ENCODE assay signal across 12 mouse cellular contexts in the genomic region with DNA sequence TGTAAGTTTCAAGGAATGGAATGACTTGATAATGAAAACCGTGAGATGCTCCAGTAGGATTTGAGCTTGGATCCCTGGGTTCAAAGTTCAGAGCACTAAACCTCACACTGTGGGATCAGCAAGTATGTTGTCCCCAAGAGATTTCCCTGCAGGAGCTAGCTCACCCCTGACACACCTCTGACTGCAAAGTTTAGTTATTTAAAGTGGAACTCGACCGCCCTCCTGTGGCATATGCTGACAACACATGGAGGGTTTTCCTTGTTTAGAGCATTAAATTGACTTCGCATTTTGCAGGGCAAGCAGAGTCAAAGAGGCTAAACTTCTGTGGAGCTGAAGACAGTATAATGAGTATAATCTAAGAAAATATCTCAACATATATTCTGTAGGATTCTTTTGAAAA. TPM values are rescaled to one million over a fixed set of nuclear protein-coding genes. Genes with fewer than 3 reads are reported as not detected.
A peak's percentile ranks its signal among the peaks of the same experiment; 100 is the strongest.
DNase-seq lines count a peak whose midpoint lies in the region; ATAC-seq lines count a peak whose summit lies in the region.
"Not testable (repeated sequence)": the region's sequence is repeated elsewhere in the genome, so short reads cannot be mapped to it uniquely, and the experiment has no call there.
"Had no signal": no experiment of that assay in that cellular context is flagged by ENCODE, and none has a peak within 500 bp of the region (broad histone marks: within the 10 kb centered on the region; RNA-seq: fewer than 3 reads in every experiment).

No protein-coding gene starts in this region.

- WGBS in embryonic facial prominence, embryonic 11.5 days, result no CpG with 5 or more reads among the region's 4 CpGs
- WGBS in forebrain, embryonic 14.5 days, result no CpG with 5 or more reads among the region's 4 CpGs
- WGBS in intestine, embryonic 16.5 days, result no CpG with 5 or more reads among the region's 4 CpGs
- WGBS in limb, embryonic 15.5 days, result no CpG with 5 or more reads among the region's 4 CpGs
- WGBS in lung, embryonic 16.5 days, result no CpG with 5 or more reads among the region's 4 CpGs
- whole genome bisulfite sequencing in midbrain, embryonic 16.5 days, result no CpG with 5 or more reads among the region's 4 CpGs
- WGBS in stomach, embryonic 15.5 days, result no CpG with 5 or more reads among the region's 4 CpGs

- H3K27ac ChIP-seq in embryonic facial prominence, embryonic 11.5 days (replicated peaks; ENCODE audit: low read depth, low read length); forebrain, embryonic 14.5 days (ENCODE audit: low read depth, low read length); intestine, embryonic 16.5 days (ENCODE audit: low read length); limb, embryonic 15.5 days; lung, embryonic 16.5 days (ENCODE audit: low read length); midbrain, embryonic 16.5 days (ENCODE audit: low read length); stomach, embryonic 15.5 days: not testable (repeated sequence)

- H3K36me3 ChIP-seq in embryonic facial prominence, embryonic 11.5 days (replicated peaks; ENCODE audit: control insufficient read depth, insufficient read depth, low read depth, low read length); forebrain, embryonic 14.5 days (ENCODE audit: control insufficient read depth, insufficient read depth, low read length); intestine, embryonic 16.5 days (ENCODE audit: control insufficient read depth, insufficient read depth, low read length); limb, embryonic 15.5 days; lung, embryonic 16.5 days (ENCODE audit: control insufficient read depth, insufficient read depth, low read length); midbrain, embryonic 16.5 days (ENCODE audit: control insufficient read depth, insufficient read depth, low read length); stomach, embryonic 15.5 days: not testable (repeated sequence)

- not testable (repeated sequence) for H3K4me3 ChIP-seq in embryonic facial prominence, embryonic 11.5 days (ENCODE audit: low read depth, low read length); forebrain, embryonic 14.5 days (ENCODE audit: low read depth, low read length); intestine, embryonic 16.5 days (ENCODE audit: low read length); limb, embryonic 15.5 days; lung, embryonic 16.5 days (ENCODE audit: low read length); midbrain, embryonic 16.5 days (ENCODE audit: low read depth, low read length); stomach, embryonic 15.5 days (replicated peaks)

- not testable (repeated sequence) for H3K9ac ChIP-seq in embryonic facial prominence, embryonic 11.5 days (replicated peaks; ENCODE audit: low read length); forebrain, embryonic 14.5 days (ENCODE audit: low read length); intestine, embryonic 16.5 days (ENCODE audit: low read depth, low read length); limb, embryonic 15.5 days; lung, embryonic 16.5 days (ENCODE audit: low read length); midbrain, embryonic 16.5 days (ENCODE audit: low read depth, low read length); stomach, embryonic 15.5 days

- H3K9me3 ChIP-seq in embryonic facial prominence, embryonic 11.5 days (replicated peaks; ENCODE audit: control insufficient read depth, low read length); forebrain, embryonic 14.5 days (replicated peaks; ENCODE audit: control insufficient read depth, low read length); intestine, embryonic 16.5 days (ENCODE audit: control insufficient read depth, low read length); limb, embryonic 15.5 days; lung, embryonic 16.5 days (ENCODE audit: control insufficient read depth, low read length); midbrain, embryonic 16.5 days (replicated peaks; ENCODE audit: control insufficient read depth, low read length, poor library complexity, severe bottlenecking); stomach, embryonic 15.5 days: not testable (repeated sequence)

- DNase-seq in embryonic facial prominence, embryonic 11.5 days (ENCODE audit: low spot score); forebrain, embryonic 14.5 days (ENCODE audit: low spot score): not testable (repeated sequence)

- H3K4me1 ChIP-seq in embryonic facial prominence, embryonic 11.5 days (ENCODE audit: control insufficient read depth, insufficient read depth, low read length); forebrain, embryonic 14.5 days (ENCODE audit: control insufficient read depth, insufficient read depth, low read length); intestine, embryonic 16.5 days (ENCODE audit: control insufficient read depth, insufficient read depth, low read length); limb, embryonic 15.5 days; lung, embryonic 16.5 days (replicated peaks; ENCODE audit: control insufficient read depth, insufficient read depth, low read length); midbrain, embryonic 16.5 days (ENCODE audit: control insufficient read depth, insufficient read depth, low read length); stomach, embryonic 15.5 days: not testable (repeated sequence)

- not testable (repeated sequence) for H3K27me3 ChIP-seq in embryonic facial prominence, embryonic 11.5 days (ENCODE audit: control insufficient read depth, insufficient read depth, low read length); forebrain, embryonic 14.5 days (replicated peaks; ENCODE audit: control insufficient read depth, insufficient read depth, low read length); intestine, embryonic 16.5 days (replicated peaks; ENCODE audit: control insufficient read depth, insufficient read depth, low read length); limb, embryonic 15.5 days; lung, embryonic 16.5 days (ENCODE audit: control insufficient read depth, insufficient read depth, low read depth, low read length); midbrain, embryonic 16.5 days (ENCODE audit: control insufficient read depth, insufficient read depth, low read depth, low read length); stomach, embryonic 15.5 days (replicated peaks)

- peak; percentile 69 for ATAC-seq in embryonic facial prominence, embryonic 11.5 days (replicated peaks; ENCODE audit: insufficient number of reproducible peaks, low FRiP score, low TSS enrichment, low read depth)
- ATAC-seq in forebrain, embryonic 14.5 days, result peak; percentile 70
- peak; percentile 85 to 95 for ATAC-seq in hematopoietic stem cell, adult 5-6 weeks (replicated peaks in 1 of 2; ENCODE audit: insufficient read depth in 1 of 2, low FRiP score in 2 of 2, low TSS enrichment in 1 of 2, low read depth in 1 of 2, poor library complexity in 2 of 2, severe bottlenecking in 2 of 2)
- ATAC-seq in intestine, embryonic 16.5 days, result peak; percentile 84
- peak; percentile 14; the same call in 1 of the 2 replicates for ATAC-seq in limb, embryonic 15.5 days (ENCODE audit: insufficient number of reproducible peaks, low FRiP score, low TSS enrichment, low read depth)
- peak; percentile 80 for ATAC-seq in lung, embryonic 16.5 days (ENCODE audit: low read depth)
- peak; percentile 68 for ATAC-seq in midbrain, embryonic 16.5 days
- ATAC-seq in stomach, embryonic 15.5 days (ENCODE audit: insufficient read depth, low FRiP score, low read depth), result peak; percentile 72; the same call in 1 of the 2 replicates

- H3K4me2 ChIP-seq in embryonic facial prominence, embryonic 11.5 days (ENCODE audit: low read depth, low read length); forebrain, embryonic 14.5 days (ENCODE audit: low read length); intestine, embryonic 16.5 days (ENCODE audit: low read depth, low read length); limb, embryonic 15.5 days; lung, embryonic 16.5 days (ENCODE audit: low read depth, low read length); midbrain, embryonic 16.5 days (ENCODE audit: low read length); stomach, embryonic 15.5 days: not testable (repeated sequence)

RNA-seq across cellular contexts. Expression of gene Hist1h2bq, which starts 6.9 kb away (rescaled TPM):
- polyA plus RNA-seq in embryonic facial prominence, embryonic 11.5 days (2014; fragmentation: Nextera tagmentation; extraction: Ambion mirVana), result 23.5 and 23.8 TPM in 2 replicates
- 9.2 and 17.1 TPM in 2 replicates for polyA plus RNA-seq in forebrain, embryonic 14.5 days (2014; fragmentation: Nextera tagmentation; extraction: Ambion mirVana)
- 25.5 and 234 TPM in 2 replicates for total RNA-seq in hematopoietic stem cell, adult 5-6 weeks (2017)
- polyA plus RNA-seq in intestine, embryonic 16.5 days (2015; fragmentation: Nextera tagmentation; extraction: Ambion mirVana), result 13.4 and 17.9 TPM in 2 replicates
- polyA plus RNA-seq in limb, embryonic 15.5 days (2015; fragmentation: Nextera tagmentation; extraction: Ambion mirVana), result 11.7 and 18.0 TPM in 2 replicates
- polyA plus RNA-seq in lung, embryonic 16.5 days (2015; fragmentation: Nextera tagmentation; extraction: Ambion mirVana), result 24.2 and 25.0 TPM in 2 replicates
- polyA plus RNA-seq in midbrain, embryonic 16.5 days (2015; fragmentation: Nextera tagmentation; extraction: Ambion mirVana), result 3.4 and 3.5 TPM in 2 replicates
- polyA plus RNA-seq in stomach, embryonic 15.5 days (2015; fragmentation: Nextera tagmentation; extraction: Ambion mirVana), result 17.3 and 17.7 TPM in 2 replicates

RNA-seq across cellular contexts. Expression of gene Hist1h2ao, which starts 7.2 kb away (rescaled TPM):
- polyA plus RNA-seq in embryonic facial prominence, embryonic 11.5 days (2014; fragmentation: Nextera tagmentation; extraction: Ambion mirVana), result 2.8 TPM in 1 of 2 replicates, not detected in the other
- not detected in 2 replicates for polyA plus RNA-seq in forebrain, embryonic 14.5 days (2014; fragmentation: Nextera tagmentation; extraction: Ambion mirVana)
- total RNA-seq in hematopoietic stem cell, adult 5-6 weeks (2017), result not detected in 2 replicates
- polyA plus RNA-seq in intestine, embryonic 16.5 days (2015; fragmentation: Nextera tagmentation; extraction: Ambion mirVana), result not detected in 2 replicates
- polyA plus RNA-seq in limb, embryonic 15.5 days (2015; fragmentation: Nextera tagmentation; extraction: Ambion mirVana), result 1.9 TPM in 1 of 2 replicates, not detected in the other
- polyA plus RNA-seq in lung, embryonic 16.5 days (2015; fragmentation: Nextera tagmentation; extraction: Ambion mirVana), result 3.4 TPM in 1 of 2 replicates, not detected in the other
- polyA plus RNA-seq in midbrain, embryonic 16.5 days (2015; fragmentation: Nextera tagmentation; extraction: Ambion mirVana), result not detected in 2 replicates
- polyA plus RNA-seq in stomach, embryonic 15.5 days (2015; fragmentation: Nextera tagmentation; extraction: Ambion mirVana), result 1.7 TPM in 1 of 2 replicates, not detected in the other
- total RNA-seq: MEL had no signal
- polyA plus RNA-seq: C2C12; frontal cortex, adult 2 months; heart, embryonic 13.5 days had no signal

RNA-seq across cellular contexts. Expression of gene Hist1h4m, which starts 8.5 kb away (rescaled TPM):
- polyA plus RNA-seq in embryonic facial prominence, embryonic 11.5 days (2014; fragmentation: Nextera tagmentation; extraction: Ambion mirVana), result not detected in 2 replicates
- not detected in 2 replicates for polyA plus RNA-seq in forebrain, embryonic 14.5 days (2014; fragmentation: Nextera tagmentation; extraction: Ambion mirVana)
- total RNA-seq in hematopoietic stem cell, adult 5-6 weeks (2017), result 1,005 and 2,128 TPM in 2 replicates
- polyA plus RNA-seq in intestine, embryonic 16.5 days (2015; fragmentation: Nextera tagmentation; extraction: Ambion mirVana), result 1.0 TPM in 1 of 2 replicates, not detected in the other
- not detected in 2 replicates for polyA plus RNA-seq in limb, embryonic 15.5 days (2015; fragmentation: Nextera tagmentation; extraction: Ambion mirVana)
- polyA plus RNA-seq in lung, embryonic 16.5 days (2015; fragmentation: Nextera tagmentation; extraction: Ambion mirVana), result not detected in 2 replicates
- polyA plus RNA-seq in midbrain, embryonic 16.5 days (2015; fragmentation: Nextera tagmentation; extraction: Ambion mirVana), result 3.7 TPM in 1 of 2 replicates, not detected in the other
- 0.68 TPM in 1 of 2 replicates, not detected in the other for polyA plus RNA-seq in stomach, embryonic 15.5 days (2015; fragmentation: Nextera tagmentation; extraction: Ambion mirVana)
- polyA plus RNA-seq: C2C12; frontal cortex, adult 2 months; heart, embryonic 13.5 days had no signal

RNA-seq across cellular contexts. Expression of gene Hist1h2bp, which starts 15.8 kb away (rescaled TPM):
- 3.1 and 3.8 TPM in 2 replicates for polyA plus RNA-seq in embryonic facial prominence, embryonic 11.5 days (2014; fragmentation: Nextera tagmentation; extraction: Ambion mirVana)
- 0.84 and 1.5 TPM in 2 replicates for polyA plus RNA-seq in forebrain, embryonic 14.5 days (2014; fragmentation: Nextera tagmentation; extraction: Ambion mirVana)
- 17.5 and 24.0 TPM in 2 replicates for total RNA-seq in hematopoietic stem cell, adult 5-6 weeks (2017)
- 1.5 and 1.7 TPM in 2 replicates for polyA plus RNA-seq in intestine, embryonic 16.5 days (2015; fragmentation: Nextera tagmentation; extraction: Ambion mirVana)
- polyA plus RNA-seq in limb, embryonic 15.5 days (2015; fragmentation: Nextera tagmentation; extraction: Ambion mirVana), result 1.00 TPM in 1 of 2 replicates, not detected in the other
- 1.0 and 1.2 TPM in 2 replicates for polyA plus RNA-seq in lung, embryonic 16.5 days (2015; fragmentation: Nextera tagmentation; extraction: Ambion mirVana)
- polyA plus RNA-seq in midbrain, embryonic 16.5 days (2015; fragmentation: Nextera tagmentation; extraction: Ambion mirVana), result 0.72 TPM in 1 of 2 replicates, not detected in the other
- 1.4 and 2.1 TPM in 2 replicates for polyA plus RNA-seq in stomach, embryonic 15.5 days (2015; fragmentation: Nextera tagmentation; extraction: Ambion mirVana)

RNA-seq across cellular contexts. Expression of gene Hist1h2an, which starts 16.0 kb away (rescaled TPM):
- 3.7 and 7.3 TPM in 2 replicates for polyA plus RNA-seq in embryonic facial prominence, embryonic 11.5 days (2014; fragmentation: Nextera tagmentation; extraction: Ambion mirVana)
- polyA plus RNA-seq in forebrain, embryonic 14.5 days (2014; fragmentation: Nextera tagmentation; extraction: Ambion mirVana), result 6.6 TPM in 1 of 2 replicates, not detected in the other
- 238 and 317 TPM in 2 replicates for total RNA-seq in hematopoietic stem cell, adult 5-6 weeks (2017)
- polyA plus RNA-seq in intestine, embryonic 16.5 days (2015; fragmentation: Nextera tagmentation; extraction: Ambion mirVana), result 3.8 and 4.1 TPM in 2 replicates
- 3.5 and 4.6 TPM in 2 replicates for polyA plus RNA-seq in limb, embryonic 15.5 days (2015; fragmentation: Nextera tagmentation; extraction: Ambion mirVana)
- 1.8 and 5.1 TPM in 2 replicates for polyA plus RNA-seq in lung, embryonic 16.5 days (2015; fragmentation: Nextera tagmentation; extraction: Ambion mirVana)
- polyA plus RNA-seq in midbrain, embryonic 16.5 days (2015; fragmentation: Nextera tagmentation; extraction: Ambion mirVana), result not detected in 2 replicates
- 9.6 and 16.6 TPM in 2 replicates for polyA plus RNA-seq in stomach, embryonic 15.5 days (2015; fragmentation: Nextera tagmentation; extraction: Ambion mirVana)
- polyA plus RNA-seq: frontal cortex, adult 2 months had no signal

Comparison
In these comparisons a context has a peak if more than half of its experiments do, and no peak if none do; other contexts are left out.
1. ATAC-seq: peak in every context shown above with its lines; median percentile 90 in hematopoietic stem cell, adult 5-6 weeks; 84 in intestine, embryonic 16.5 days; 80 in lung, embryonic 16.5 days; 72 in stomach, embryonic 15.5 days; 70 in forebrain, embryonic 14.5 days; 69 in embryonic facial prominence, embryonic 11.5 days; 68 in midbrain, embryonic 16.5 days; 14 in limb, embryonic 15.5 days.